Mouse (Mus musculus) C2C12 (cell line): ENCODE measurements around the gene Zbtb22.

ENCODE experiments used
- CEBPB ChIP-seq: IDR thresholded peaks from one replicate; pipeline ENCODE4 v1.6.1; 2011; ENCODE audit warnings: low read depth, mild to moderate bottlenecking, control low read depth, moderate library complexity
- CTCF ChIP-seq: IDR thresholded peaks from one replicate; pipeline ENCODE4 v1.5.1; 2011; ENCODE audit not compliant: control insufficient read depth, insufficient read depth, insufficient read length
- FOSL1 ChIP-seq: IDR thresholded peaks from one replicate; pipeline ENCODE4 v1.8.0; 2011; ENCODE audit warnings: mild to moderate bottlenecking, low read length; ENCODE audit not compliant: poor library complexity, insufficient read depth, severe bottlenecking
- MAX ChIP-seq: IDR thresholded peaks from one replicate; pipeline ENCODE4 v1.6.1; 2011; ENCODE audit warnings: mild to moderate bottlenecking, control low read depth
- MYOD1 ChIP-seq: IDR thresholded peaks from one replicate; pipeline ENCODE4 v1.6.1; 2011; ENCODE audit warnings: low read depth; ENCODE audit not compliant: control insufficient read depth, insufficient read length
- MYOG ChIP-seq: IDR thresholded peaks from one replicate; pipeline ENCODE4 v1.6.1; 2011; ENCODE audit not compliant: control insufficient read depth, insufficient read length; ENCODE audit errors: extremely low read depth
- USF1 ChIP-seq: IDR thresholded peaks from one replicate; pipeline ENCODE4 v1.6.1; 2011; ENCODE audit warnings: low read depth, mild to moderate bottlenecking, control low read depth, moderate library complexity

DNA sequence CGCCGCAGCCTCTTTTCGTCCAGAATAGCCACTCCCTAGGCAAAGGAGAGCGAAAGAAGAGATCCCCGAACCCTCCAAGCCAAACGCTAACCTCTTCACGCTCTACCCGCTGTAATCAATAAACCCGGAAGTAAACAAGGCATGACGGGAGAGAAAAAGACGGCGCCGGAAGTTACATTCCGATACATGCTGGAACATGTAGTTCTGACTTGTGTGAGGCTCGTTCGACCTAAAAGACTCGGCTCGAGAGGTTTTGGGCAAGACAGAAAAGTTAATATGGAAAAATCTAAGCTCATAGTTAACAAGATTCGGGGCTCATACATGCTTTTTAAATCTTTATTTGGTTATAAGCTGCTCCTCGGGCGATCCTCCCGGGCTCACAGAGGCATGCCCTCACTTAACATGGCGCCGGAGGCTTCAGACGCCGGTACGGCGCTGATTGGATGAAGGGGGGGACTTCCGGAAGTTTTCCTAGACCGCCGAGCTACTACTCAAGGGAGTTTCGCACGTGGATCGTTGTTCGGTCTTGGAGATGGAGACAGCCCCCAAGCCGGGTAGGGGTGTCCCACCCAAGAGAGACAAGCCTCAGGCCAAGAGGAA is 24.6 kb downstream of the Zbtb22 start, which contains the start of the genes Pfdn6 and Wdr46:
- TF ChIP-seq CTCF (no peak), FOSL1 (no peak), USF1 (no peak), MYOD1 (no peak), MAX (no peak), MYOG (no peak), CEBPB (no peak)
